Mouse (Mus musculus): ENCODE measurements around the gene Atf6. TPM values are rescaled to one million over a fixed set of nuclear protein-coding genes. Genes with fewer than 3 reads are reported as not detected.

Atf6 gene
- polyA plus RNA-seq, 1 experiment, result 12.0 TPM

- Histone ChIP-seq H3K27me3 (ENCODE audit: control insufficient read depth, insufficient read depth, insufficient read length) (no peaks in the 10 kb centered on the region), H3ac (ENCODE audit: control insufficient read depth, insufficient read length, low read depth) (no peak overlapping the region), H3K4me3 (ENCODE audit: insufficient read depth, poor library complexity, severe bottlenecking) (no peak overlapping the region), H3K36me3 (ENCODE audit: control insufficient read depth, insufficient read depth) (no peaks in the 10 kb centered on the region), H3K79me3 (ENCODE audit: low read depth) (peaks cover 67% of the 10 kb centered on the region), H3K79me2 (ENCODE audit: control insufficient read depth, insufficient read depth) (peaks cover 99% of the 10 kb centered on the region)
- TF ChIP-seq FOSL1 (IDR thresholded peaks at IDR 0.05; ENCODE audit: insufficient read depth, low read length, poor library complexity, severe bottlenecking), result no peak
- no peak for TF ChIP-seq MAX (IDR thresholded peaks at IDR 0.05)
- no peak for TF ChIP-seq MYOG (IDR thresholded peaks at IDR 0.05; ENCODE audit: control insufficient read depth, extremely low read depth, insufficient read length)
- TF ChIP-seq USF1 (IDR thresholded peaks at IDR 0.05; ENCODE audit: low read depth), result no peak
- no peak for TF ChIP-seq CEBPB (IDR thresholded peaks at IDR 0.05; ENCODE audit: low read depth)
- TF ChIP-seq CTCF (IDR thresholded peaks at IDR 0.05; ENCODE audit: control insufficient read depth, insufficient read depth, insufficient read length), result no peak
- TF ChIP-seq MYOD1 (IDR thresholded peaks at IDR 0.05; ENCODE audit: control insufficient read depth, insufficient read length, low read depth), result no peak
Measured at GRCm38 (mm10) chr1:170861671-170862434, 5.7 kb downstream of the Atf6 start.

DNA sequence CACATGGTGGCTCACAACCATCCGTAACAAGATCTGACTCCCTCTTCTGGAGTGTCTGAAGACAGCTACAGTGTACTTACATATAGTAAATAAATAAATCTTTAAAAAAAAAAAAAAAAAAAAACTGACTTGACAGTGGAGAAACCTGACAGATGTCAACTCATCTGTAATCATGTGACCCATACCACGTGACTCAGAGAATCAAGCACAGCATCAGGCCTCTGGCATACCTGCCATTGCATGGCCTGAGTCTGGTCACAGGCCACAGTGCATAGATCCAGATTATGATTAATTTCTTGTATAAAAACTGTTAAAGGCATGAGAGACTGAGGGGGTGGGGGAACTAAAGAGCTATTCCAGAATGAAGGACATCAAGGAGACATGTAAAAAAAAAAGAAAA is 8.7 kb downstream of the Atf6 start:
- Histone ChIP-seq H3K4me3 (ENCODE audit: insufficient read depth, poor library complexity, severe bottlenecking) (no peak overlapping the region), H3ac (ENCODE audit: control insufficient read depth, insufficient read length, low read depth) (no peak overlapping the region), H3K79me2 (ENCODE audit: control insufficient read depth, insufficient read depth) (peaks cover 93% of the 10 kb centered on the region), H3K36me3 (ENCODE audit: control insufficient read depth, insufficient read depth) (no peaks in the 10 kb centered on the region), H3K79me3 (ENCODE audit: low read depth) (peaks cover 51% of the 10 kb centered on the region), H3K27me3 (ENCODE audit: control insufficient read depth, insufficient read depth, insufficient read length) (no peaks in the 10 kb centered on the region)
- TF ChIP-seq FOSL1 (IDR thresholded peaks at IDR 0.05; ENCODE audit: insufficient read depth, low read length, poor library complexity, severe bottlenecking) (no peak), CEBPB (IDR thresholded peaks at IDR 0.05; ENCODE audit: low read depth) (no peak), USF1 (IDR thresholded peaks at IDR 0.05; ENCODE audit: low read depth) (no peak), MYOG (IDR thresholded peaks at IDR 0.05; ENCODE audit: control insufficient read depth, extremely low read depth, insufficient read length) (no peak)

GRCm38 (mm10) chr1:170857369-170857768 is 10.2 kb downstream of the Atf6 start:
- no peaks in the 10 kb centered on the region for H3K36me3 ChIP-seq (ENCODE audit: control insufficient read depth, insufficient read depth)
- TF ChIP-seq MYOG (IDR thresholded peaks at IDR 0.05; ENCODE audit: control insufficient read depth, extremely low read depth, insufficient read length), result no peak
- no peak for TF ChIP-seq MYOD1 (IDR thresholded peaks at IDR 0.05; ENCODE audit: control insufficient read depth, insufficient read length, low read depth)
- no peak for TF ChIP-seq CTCF (IDR thresholded peaks at IDR 0.05; ENCODE audit: control insufficient read depth, insufficient read depth, insufficient read length)
- no peak for TF ChIP-seq MAX (IDR thresholded peaks at IDR 0.05)
- no peak for TF ChIP-seq CEBPB (IDR thresholded peaks at IDR 0.05; ENCODE audit: low read depth)
- peaks cover 82% of the 10 kb centered on the region for H3K79me2 ChIP-seq (ENCODE audit: control insufficient read depth, insufficient read depth)
- no peak overlapping the region for H3K4me3 ChIP-seq (ENCODE audit: insufficient read depth, poor library complexity, severe bottlenecking)
- H3K27me3 ChIP-seq (ENCODE audit: control insufficient read depth, insufficient read depth, insufficient read length), result no peaks in the 10 kb centered on the region
- peaks cover 44% of the 10 kb centered on the region for H3K79me3 ChIP-seq (ENCODE audit: low read depth)
- no peak overlapping the region for H3ac ChIP-seq (ENCODE audit: control insufficient read depth, insufficient read length, low read depth)

- H3ac ChIP-seq (ENCODE audit: control insufficient read depth, insufficient read length, low read depth), result no peak overlapping the region
- H3K79me2 ChIP-seq (ENCODE audit: control insufficient read depth, insufficient read depth), result peaks cover 66% of the 10 kb centered on the region
- H3K36me3 ChIP-seq (ENCODE audit: control insufficient read depth, insufficient read depth), result no peaks in the 10 kb centered on the region
- no peak overlapping the region for H3K4me3 ChIP-seq (ENCODE audit: insufficient read depth, poor library complexity, severe bottlenecking)
- peaks cover 26% of the 10 kb centered on the region for H3K79me3 ChIP-seq (ENCODE audit: low read depth)
- no peaks in the 10 kb centered on the region for H3K27me3 ChIP-seq (ENCODE audit: control insufficient read depth, insufficient read depth, insufficient read length)
- no peak for TF ChIP-seq MAX (IDR thresholded peaks at IDR 0.05)
- no peak for TF ChIP-seq USF1 (IDR thresholded peaks at IDR 0.05; ENCODE audit: low read depth)
- no peak for TF ChIP-seq FOSL1 (IDR thresholded peaks at IDR 0.05; ENCODE audit: insufficient read depth, low read length, poor library complexity, severe bottlenecking)
- no peak for TF ChIP-seq MYOG (IDR thresholded peaks at IDR 0.05; ENCODE audit: control insufficient read depth, extremely low read depth, insufficient read length)
Measured at GRCm38 (mm10) chr1:170855056-170855760, 12.4 kb downstream of the Atf6 start.

DNA sequence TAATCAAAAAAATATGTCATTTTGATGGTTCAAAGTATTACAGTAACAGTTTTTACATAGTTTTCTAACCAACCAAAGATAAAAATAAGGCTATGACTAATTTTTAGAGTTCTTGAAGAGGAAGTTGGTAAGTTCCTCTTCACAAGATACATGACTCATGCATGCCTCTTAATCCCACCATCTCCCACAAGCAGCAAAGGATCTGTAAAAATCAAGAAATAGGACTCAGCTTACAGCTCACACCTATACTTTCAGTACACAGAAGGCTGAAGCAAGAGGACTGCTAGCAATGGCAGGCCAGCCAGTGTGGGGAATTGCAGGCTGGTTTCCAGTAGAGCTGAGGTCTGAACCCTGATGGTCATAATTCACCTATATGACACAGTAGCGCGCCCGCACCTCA is 14.0 kb downstream of the Atf6 start:
- peaks cover 16% of the 10 kb centered on the region for H3K79me3 ChIP-seq (ENCODE audit: low read depth)
- no peak overlapping the region for H3K4me3 ChIP-seq (ENCODE audit: insufficient read depth, poor library complexity, severe bottlenecking)
- peak; percentile 3 for TF ChIP-seq CEBPB (IDR thresholded peaks at IDR 0.05; ENCODE audit: low read depth)
- TF ChIP-seq MAX (IDR thresholded peaks at IDR 0.05), result no peak
- TF ChIP-seq MYOG (IDR thresholded peaks at IDR 0.05; ENCODE audit: control insufficient read depth, extremely low read depth, insufficient read length), result no peak
- TF ChIP-seq MYOD1 (IDR thresholded peaks at IDR 0.05; ENCODE audit: control insufficient read depth, insufficient read length, low read depth), result no peak
- no peak for TF ChIP-seq CTCF (IDR thresholded peaks at IDR 0.05; ENCODE audit: control insufficient read depth, insufficient read depth, insufficient read length)
- no peak for TF ChIP-seq USF1 (IDR thresholded peaks at IDR 0.05; ENCODE audit: low read depth)
- TF ChIP-seq FOSL1 (IDR thresholded peaks at IDR 0.05; ENCODE audit: insufficient read depth, low read length, poor library complexity, severe bottlenecking), result peak; percentile 61
- no peaks in the 10 kb centered on the region for H3K27me3 ChIP-seq (ENCODE audit: control insufficient read depth, insufficient read depth, insufficient read length)
- peaks cover 5% of the 10 kb centered on the region for H3K36me3 ChIP-seq (ENCODE audit: control insufficient read depth, insufficient read depth)
- no peak overlapping the region for H3ac ChIP-seq (ENCODE audit: control insufficient read depth, insufficient read length, low read depth)
- peaks cover 50% of the 10 kb centered on the region for H3K79me2 ChIP-seq (ENCODE audit: control insufficient read depth, insufficient read depth)

All from C2C12 (cell line).